11 mouse cellular contexts compared by ENCODE assay signal in genomic region chr13:72902576-72902975, GRCm38 (mm10).
A peak's percentile ranks its signal among the peaks of the same experiment; 100 is the strongest.
DNase-seq lines count a peak whose midpoint lies in the region; ATAC-seq and TF ChIP-seq lines count a peak whose summit lies in the region.
"Had no signal": no experiment of that assay in that cellular context is flagged by ENCODE, and none has a peak within 500 bp of the region (broad histone marks: within the 10 kb centered on the region; RNA-seq: fewer than 3 reads in every experiment).

No protein-coding gene starts in this region.

- H3K9ac ChIP-seq in kidney, embryonic 16.5 days (replicated peaks; ENCODE audit: low read length): no peak overlapping the region
- no peak overlapping the region for H3K9ac ChIP-seq in MEL (ENCODE audit: control insufficient read depth, low read depth, low read length, poor library complexity, severe bottlenecking)
- H3K9ac ChIP-seq: limb, embryonic 15.5 days had no signal

- no peaks in the 10 kb centered on the region for H3K79me2 ChIP-seq in MEL (ENCODE audit: control insufficient read depth, insufficient read depth, low read length, poor library complexity)

- DNase-seq in adrenal gland, postnatal 14 days: peak; percentile 32
- no peak for DNase-seq in adrenal gland, postnatal 4 days (ENCODE audit: low spot score in 2 of 2)
- peak; percentile 68 for DNase-seq in kidney, postnatal 10 days
- DNase-seq in MEL (ENCODE audit: low read depth, low spot score): peak; percentile 2
- DNase-seq in hindlimb bud, embryonic 11.5 days (ENCODE audit: extremely low spot score, low read depth, low spot score): peak; percentile 44
- no peak for DNase-seq in thymus, postnatal 36 days
- DNase-seq in spleen, adult 12 weeks (ENCODE audit: low spot score): no peak
- DNase-seq: gastrocnemius, postnatal 36 days had no signal

- H3K36me3 ChIP-seq in kidney, embryonic 16.5 days (ENCODE audit: insufficient read depth, low read length): no peaks in the 10 kb centered on the region
- no peaks in the 10 kb centered on the region for H3K36me3 ChIP-seq in MEL (ENCODE audit: control insufficient read depth in 1 of 2, insufficient read depth in 2 of 2, low read length in 2 of 2)
- H3K36me3 ChIP-seq: limb, embryonic 15.5 days had no signal

- peaks cover 16% of the 10 kb centered on the region for H3K27me3 ChIP-seq in kidney, embryonic 16.5 days (ENCODE audit: insufficient read depth, low read length)
- no peaks in the 10 kb centered on the region for H3K27me3 ChIP-seq in MEL (ENCODE audit: control insufficient read depth in 1 of 2, insufficient read depth in 2 of 2, low read length in 2 of 2)
- H3K27me3 ChIP-seq: limb, embryonic 15.5 days had no signal

- H3K27ac ChIP-seq in kidney, embryonic 16.5 days (ENCODE audit: low read length): no peak overlapping the region
- no peak overlapping the region for H3K27ac ChIP-seq in MEL (ENCODE audit: control insufficient read depth, low read depth, low read length)
- H3K27ac ChIP-seq: layer of hippocampus, adult 2 months; limb, embryonic 15.5 days had no signal

- no peaks in the 10 kb centered on the region for H3K4me1 ChIP-seq in kidney, embryonic 16.5 days (ENCODE audit: insufficient read depth, low read length)
- no peaks in the 10 kb centered on the region for H3K4me1 ChIP-seq in MEL (ENCODE audit: control insufficient read depth in 1 of 2, insufficient read depth in 2 of 2, low read length in 2 of 2)
- H3K4me1 ChIP-seq: limb, embryonic 15.5 days had no signal

- no peak for TF ChIP-seq POLR2A in MEL (IDR thresholded peaks at IDR 0.05; ENCODE audit: control insufficient read depth in 1 of 2, insufficient read depth in 1 of 2, low read depth in 1 of 2, low read length in 2 of 2, poor library complexity in 1 of 2)

- no peak overlapping the region for H3K4me2 ChIP-seq in kidney, embryonic 16.5 days (replicated peaks; ENCODE audit: low read depth, low read length)
- H3K4me2 ChIP-seq: limb, embryonic 15.5 days had no signal

- no peak for TF ChIP-seq EP300 in MEL (IDR thresholded peaks at IDR 0.05; ENCODE audit: low read depth in 1 of 2, low read length in 2 of 2)

- no peak overlapping the region for H3K4me3 ChIP-seq in kidney, embryonic 16.5 days (ENCODE audit: low read length)
- H3K4me3 ChIP-seq in MEL (ENCODE audit: control insufficient read depth in 1 of 2, insufficient read depth in 1 of 2, low read depth in 2 of 2, low read length in 2 of 2): no peak overlapping the region
- H3K4me3 ChIP-seq: layer of hippocampus, adult 2 months; limb, embryonic 15.5 days had no signal

- no peak for TF ChIP-seq CTCF in MEL (IDR thresholded peaks at IDR 0.05 in 2 of 3, conservative IDR thresholded peaks at IDR 0.05 in 1 of 3; ENCODE audit: control insufficient read depth in 1 of 3, insufficient read depth in 1 of 3, low read depth in 2 of 3, low read length in 3 of 3, poor library complexity in 1 of 3, severe bottlenecking in 1 of 3)

- no peaks in the 10 kb centered on the region for H3K9me3 ChIP-seq in kidney, embryonic 16.5 days (ENCODE audit: low read length)
- H3K9me3 ChIP-seq in MEL (replicated peaks; ENCODE audit: insufficient read depth, low read length): no peaks in the 10 kb centered on the region
- H3K9me3 ChIP-seq: limb, embryonic 15.5 days had no signal

- WGBS in kidney, embryonic 16.5 days: 36% methylated on average over 2 of the region's 2 CpGs

- no peak for ATAC-seq in kidney, embryonic 16.5 days (ENCODE audit: low FRiP score, low TSS enrichment)

- no peak for TF ChIP-seq RAD21 in MEL (IDR thresholded peaks at IDR 0.05; ENCODE audit: low read depth, low read length)

TF ChIP-seq in MEL, 35 proteins besides CTCF, POLR2A, EP300 and RAD21:
- no peak for TF ChIP-seq ZMIZ1 (IDR thresholded peaks at IDR 0.05; ENCODE audit: low read depth, low read length)
- TF ChIP-seq MAX (IDR thresholded peaks at IDR 0.05; ENCODE audit: low read length): no peak
- TF ChIP-seq BHLHE40 (IDR thresholded peaks at IDR 0.05; ENCODE audit: borderline replicate concordance, low read depth, low read length): no peak
- TF ChIP-seq MXI1 (IDR thresholded peaks at IDR 0.05; ENCODE audit: low read depth, low read length): no peak
- no peak for TF ChIP-seq CHD1 (IDR thresholded peaks at IDR 0.05; ENCODE audit: low read depth, low read length)
- TF ChIP-seq POLR2AphosphoS2 (IDR thresholded peaks at IDR 0.05; ENCODE audit: low read length): no peak
- TF ChIP-seq USF1 (IDR thresholded peaks at IDR 0.05; ENCODE audit: low read depth, low read length): no peak
- TF ChIP-seq MYB (IDR thresholded peaks at IDR 0.05; ENCODE audit: low read depth, low read length): no peak
- TF ChIP-seq ZNF384 (IDR thresholded peaks at IDR 0.05; ENCODE audit: low read depth, low read length): no peak
- no peak for TF ChIP-seq SIN3A (IDR thresholded peaks at IDR 0.05; ENCODE audit: low read length)
- TF ChIP-seq USF2 (IDR thresholded peaks at IDR 0.05; ENCODE audit: borderline replicate concordance in 1 of 2, insufficient read depth in 1 of 2, low read depth in 1 of 2, low read length in 2 of 2): no peak
- no peak for TF ChIP-seq ELF1 (IDR thresholded peaks at IDR 0.05; ENCODE audit: low read depth, low read length)
- TF ChIP-seq ZC3H11A (IDR thresholded peaks at IDR 0.05; ENCODE audit: low read depth, low read length): no peak
- TF ChIP-seq MAZ (IDR thresholded peaks at IDR 0.05; ENCODE audit: low read depth, low read length): no peak
- no peak for TF ChIP-seq CHD2 (IDR thresholded peaks at IDR 0.05; ENCODE audit: low read length)
- no peak for TF ChIP-seq ETS1 (IDR thresholded peaks at IDR 0.05; ENCODE audit: low read depth, low read length)
- TF ChIP-seq MEF2A (IDR thresholded peaks at IDR 0.05; ENCODE audit: extremely low read depth, insufficient replicate concordance, low read depth, low read length, poor library complexity, severe bottlenecking): no peak
- TF ChIP-seq GATA1 (IDR thresholded peaks at IDR 0.05; ENCODE audit: low read depth, low read length): no peak

Comparison
In these comparisons a context has a peak if more than half of its experiments do, and no peak if none do; other contexts are left out.
1. DNase-seq: peak in adrenal gland, postnatal 14 days (single experiment), kidney, postnatal 10 days (single experiment), MEL (single experiment) and hindlimb bud, embryonic 11.5 days (single experiment); none in adrenal gland, postnatal 4 days (0 of 2), thymus, postnatal 36 days (0 of 2) and spleen, adult 12 weeks (single experiment).